Mouse (Mus musculus) E14TG2a.4 (cell line): ENCODE data around the gene Trim41.

Experiments used
- CTCF ChIP-seq: conservative IDR thresholded peaks from 2 replicates; pipeline ENCODE4 v1.5.1; 2014; ENCODE audit warnings: low read length
- POU5F1 ChIP-seq: IDR thresholded peaks from 2 replicates; pipeline ENCODE4 v1.6.1; 2014; ENCODE audit warnings: low read length, borderline replicate concordance

- no peak for TF ChIP-seq CTCF
- TF ChIP-seq POU5F1, result no peak
These were observed 7.2 kb upstream of the Trim41 start for GRCm38 (mm10) chr11:48824311-48824830.
